Mouse (Mus musculus) liver, postnatal 0 days (tissue): Measurements from ENCODE around the gene Camkk1. TPM values are rescaled to one million over a fixed set of nuclear protein-coding genes. Genes with fewer than 3 reads are reported as not detected.

Source experiments
- ATAC-seq: fragments of 200-750 bp; cut with Nextera tagmentation; 2 replicates; pipeline ENCODE4 v1.8.0; 2017; ENCODE audit warnings: mild to moderate bottlenecking, moderate library complexity
- DNase-seq: peaks from one replicate; pipeline ENCODE4 v3.0.0-alpha.2; 2016
- H3K27ac ChIP-seq: fragments of 300-500 bp; sonication (generic); 2 replicates; pipeline ENCODE4 v1.5.1; 2014; ENCODE audit warnings: antibody characterized with exemption, moderate library complexity, mild to moderate bottlenecking, low read depth
- H3K27me3 ChIP-seq: fragments of 300-500 bp; sonication (generic); 2 replicates; pipeline ENCODE4 v1.6.1; 2014; ENCODE audit warnings: low read length, control low read depth, mixed read lengths; ENCODE audit not compliant: insufficient read depth
- H3K36me3 ChIP-seq: fragments of 300-500 bp; sonication (generic); replicated peaks from 2 replicates; pipeline ENCODE4 v1.6.1; 2014; ENCODE audit warnings: mild to moderate bottlenecking, control low read depth, low read length, moderate library complexity, mixed read lengths; ENCODE audit not compliant: insufficient read depth
- H3K4me1 ChIP-seq: fragments of 300-500 bp; sonication (generic); 2 replicates; pipeline ENCODE4 v1.6.1; 2014; ENCODE audit warnings: antibody characterized with exemption, mild to moderate bottlenecking, control low read depth; ENCODE audit not compliant: insufficient read depth
- H3K4me2 ChIP-seq: fragments of 300-500 bp; sonication (generic); 2 replicates; pipeline ENCODE4 v1.6.1; 2014; ENCODE audit warnings: low read depth, mild to moderate bottlenecking, low read length, moderate library complexity, mixed read lengths
- H3K4me3 ChIP-seq: fragments of 300-500 bp; sonication (generic); 2 replicates; pipeline ENCODE4 v1.5.1; 2014; ENCODE audit warnings: low read depth, low read length
- H3K9ac ChIP-seq: fragments of 300-500 bp; sonication (generic); replicated peaks from 2 replicates; pipeline ENCODE4 v1.6.1; 2014; ENCODE audit warnings: mild to moderate bottlenecking, moderate library complexity
- H3K9me3 ChIP-seq: fragments of 300-500 bp; sonication (generic); 2 replicates; pipeline ENCODE4 v1.6.1; 2016; ENCODE audit warnings: mild to moderate bottlenecking, control low read depth, low read length, mixed read lengths
- CTCF ChIP-seq: sonication (generic); IDR thresholded peaks from 2 replicates; pipeline ENCODE4 v1.5.1; 2016; ENCODE audit warnings: antibody characterized with exemption, low read depth
- EP300 ChIP-seq: IDR thresholded peaks from 2 replicates; pipeline ENCODE4 v1.6.1; 2016; ENCODE audit warnings: antibody characterized with exemption, low read depth, mild to moderate bottlenecking
- WGBS: fragments of 180-500 bp; shearing (Covaris S2); extraction: QIAGEN DNeasy Blood & Tissue Kit; methylation state at CpG from one replicate; pipeline ENCODE4 v1.1.7; 2014; ENCODE audit not compliant: insufficient replicate concordance; 5-methylcytosine and 5-hydroxymethylcytosine counted together
- polyA plus RNA-seq: library from polyadenylated mRNA; unstranded; fragments of >200 nt; fragmentation: Nextera tagmentation; extraction: Ambion mirVana; gene quantifications from 2 replicates; pipeline ENCODE4 v1.2.1, GENCODE M21; 2015

Gene Camkk1
- polyA plus RNA-seq, 1 experiment from 2014 or later, result 0.78 TPM

DNA sequence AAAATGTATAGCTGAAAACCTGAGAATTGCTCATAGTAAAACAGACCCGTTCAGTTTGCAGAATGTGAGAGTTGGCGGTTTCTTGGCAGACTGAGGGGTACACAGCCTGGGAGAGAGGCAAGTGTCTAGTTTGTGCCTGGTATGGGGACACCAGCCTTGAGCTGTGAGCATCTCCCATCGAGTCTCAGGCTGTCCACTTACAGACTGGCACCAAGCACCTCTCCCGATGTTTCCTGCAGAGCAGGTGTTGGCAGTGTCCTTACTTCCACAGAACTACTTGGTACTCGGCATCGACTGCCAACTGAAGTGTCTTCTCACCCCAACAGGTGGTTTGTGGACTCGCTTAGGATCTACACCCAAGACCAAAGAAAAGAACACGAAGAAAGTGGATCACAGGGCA lies 59.8 kb downstream of the Camkk1 start:
- H3K27me3 ChIP-seq, result no peaks in the 10 kb centered on the region

DNA sequence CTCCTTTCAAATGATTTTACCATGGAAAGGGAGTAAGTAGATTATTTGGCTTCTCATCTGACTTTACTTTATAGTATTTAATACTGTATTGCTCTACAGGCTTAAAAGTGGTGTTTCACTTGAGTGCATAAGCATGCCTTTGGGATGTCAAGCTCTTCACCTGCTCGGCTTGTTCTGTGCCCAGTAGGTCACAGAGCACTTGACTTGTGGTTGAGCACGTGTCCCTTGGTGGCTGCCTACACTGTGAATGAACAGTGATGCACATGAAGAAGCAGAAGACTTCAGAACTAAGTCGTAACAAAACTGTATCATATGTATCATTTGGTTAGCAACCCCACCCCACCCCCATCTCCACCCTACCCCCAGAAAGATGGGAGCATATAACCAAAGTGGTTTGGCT lies 61.5 kb downstream of the Camkk1 start:
- no peak overlapping the region for H3K4me2 ChIP-seq
- H3K9me3 ChIP-seq, result no peaks in the 10 kb centered on the region
- TF ChIP-seq EP300 (no peak), CTCF (no peak)
- H3K9ac ChIP-seq, result no peak overlapping the region
- no peak for ATAC-seq
- peaks cover 45% of the 10 kb centered on the region for H3K36me3 ChIP-seq
- no peak for DNase-seq
- 84% methylated on average over 3 of the region's 3 CpGs for WGBS
- no peak overlapping the region for H3K27ac ChIP-seq
- H3K27me3 ChIP-seq, result no peaks in the 10 kb centered on the region
- 0 out of 2 replicates have a peak, but pooled peaks cover 3% of the 10 kb centered on the region for H3K4me1 ChIP-seq
- no peak overlapping the region for H3K4me3 ChIP-seq

More for the DNA sequence above, 59.8 kb downstream of the Camkk1 start:
- TF ChIP-seq CTCF (no peak), EP300 (no peak)
- no peak overlapping the region for H3K4me2 ChIP-seq
- H3K36me3 ChIP-seq, result peaks cover 53% of the 10 kb centered on the region
- WGBS, result 84% methylated on average over 8 of the region's 8 CpGs
- H3K4me3 ChIP-seq, result no peak overlapping the region
- no peak overlapping the region for H3K27ac ChIP-seq
- DNase-seq (no peak), ATAC-seq (no peak)
- no peak overlapping the region for H3K9ac ChIP-seq
- H3K9me3 ChIP-seq, result no peaks in the 10 kb centered on the region
- H3K4me1 ChIP-seq, result no peaks in the 10 kb centered on the region

GRCm38 (mm10) chr11:73084303-73084702 lies 65.5 kb downstream of the Camkk1 start:
- Histone ChIP-seq H3K4me1 (peaks cover 13% of the 10 kb centered on the region), H3K27ac (peak overlapping the region; percentile 34; the same call in 1 of the 2 replicates), H3K9ac (no peak overlapping the region), H3K4me3 (no peak overlapping the region), H3K4me2 (no peak overlapping the region), H3K27me3 (no peaks in the 10 kb centered on the region), H3K36me3 (peaks cover 15% of the 10 kb centered on the region), H3K9me3 (no peaks in the 10 kb centered on the region)
- no peak for DNase-seq
- 31% methylated on average over 6 of the region's 6 CpGs for WGBS
- TF ChIP-seq EP300 (no peak), CTCF (no peak)
- peak; percentile 24; the same call in 1 of the 2 replicates for ATAC-seq

DNA sequence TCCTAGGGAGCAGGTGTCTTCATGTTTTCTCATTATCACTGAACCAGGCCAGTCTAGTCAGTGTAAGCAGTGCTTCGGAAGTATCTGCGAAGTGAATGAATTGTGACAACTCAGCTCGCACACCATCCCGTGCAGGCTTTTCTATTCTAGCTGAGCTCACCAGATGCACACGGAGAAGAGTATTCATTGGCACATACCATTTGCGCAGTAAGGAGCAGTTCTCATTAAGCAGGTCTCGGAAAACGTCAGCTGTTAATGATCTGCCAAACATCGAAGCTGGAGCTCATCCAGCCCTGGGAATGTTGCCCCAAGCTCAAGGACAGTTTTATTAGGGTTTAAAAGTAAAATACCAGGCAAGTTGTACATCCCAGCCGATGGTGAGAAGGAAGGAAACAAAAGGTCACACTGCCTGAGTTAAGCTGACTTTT lies 66.0 kb downstream of the Camkk1 start:
- Histone ChIP-seq H3K27me3 (no peaks in the 10 kb centered on the region), H3K36me3 (peaks cover 11% of the 10 kb centered on the region; the same call in 1 of the 2 replicates), H3K4me2 (no peak overlapping the region), H3K4me3 (no peak overlapping the region), H3K9ac (no peak overlapping the region), H3K27ac (peak overlapping the region; percentile 34), H3K4me1 (peaks cover 13% of the 10 kb centered on the region), H3K9me3 (no peaks in the 10 kb centered on the region)
- ATAC-seq, result peak; percentile 75
- 57% methylated on average over 10 of the region's 10 CpGs for WGBS
- TF ChIP-seq EP300 (no peak), CTCF (no peak)
- DNase-seq, result peak; percentile 70

GRCm38 (mm10) chr11:73085391-73085790 lies 66.6 kb downstream of the Camkk1 start:
- H3K27ac ChIP-seq, result peak overlapping the region; percentile 34
- H3K27me3 ChIP-seq, result no peaks in the 10 kb centered on the region
- no peaks in the 10 kb centered on the region for H3K9me3 ChIP-seq
- no peak for ATAC-seq
- no peak for DNase-seq
- peaks cover 13% of the 10 kb centered on the region for H3K4me1 ChIP-seq
- peaks cover 11% of the 10 kb centered on the region; the same call in 1 of the 2 replicates for H3K36me3 ChIP-seq
- no peak overlapping the region for H3K4me2 ChIP-seq
- H3K9ac ChIP-seq, result no peak overlapping the region
- 35% methylated on average over 7 of the region's 7 CpGs for WGBS
- H3K4me3 ChIP-seq, result no peak overlapping the region
- TF ChIP-seq EP300 (no peak), CTCF (no peak)

DNA sequence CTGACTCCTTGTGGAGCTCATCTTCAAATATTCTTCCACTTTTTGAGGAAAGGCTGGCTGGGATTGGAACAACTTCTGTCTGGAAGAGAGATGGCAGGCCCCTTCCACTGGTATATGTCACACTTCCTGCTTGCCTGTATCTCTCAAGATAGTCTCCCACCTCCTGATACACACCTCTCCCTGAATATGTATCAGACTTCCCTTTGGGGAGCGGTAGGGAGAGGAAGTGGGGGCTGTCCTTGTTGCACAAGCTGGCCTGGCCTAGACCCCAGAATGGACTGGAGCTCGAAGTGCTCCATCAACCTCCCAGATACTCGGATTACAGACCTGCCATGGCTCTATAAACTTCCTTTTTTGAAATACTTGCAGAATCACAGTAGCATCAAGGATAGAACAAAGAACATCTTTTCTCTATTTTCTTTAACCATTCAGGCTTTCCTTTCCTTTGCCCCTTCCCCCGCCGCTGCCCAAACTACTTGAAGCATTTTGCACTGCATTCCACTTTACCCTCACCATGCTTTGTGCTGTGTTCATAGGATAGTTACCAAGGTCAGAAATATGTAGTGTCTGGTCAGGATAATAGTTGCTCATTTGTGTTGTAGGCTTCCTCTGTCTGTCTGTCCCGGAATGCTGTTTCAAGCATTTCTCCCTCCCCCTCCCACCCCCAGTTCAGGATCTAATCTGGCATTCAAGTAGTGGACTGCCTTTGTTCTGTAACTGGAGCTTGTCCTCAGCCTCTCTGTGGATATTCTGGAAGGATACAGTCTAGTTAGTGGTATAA lies 69.1 kb downstream of the Camkk1 start:
- Histone ChIP-seq H3K9ac (no peak overlapping the region), H3K27me3 (no peaks in the 10 kb centered on the region), H3K9me3 (no peaks in the 10 kb centered on the region), H3K36me3 (no peaks in the 10 kb centered on the region), H3K4me2 (no peak overlapping the region), H3K4me1 (peaks cover 13% of the 10 kb centered on the region), H3K4me3 (no peak overlapping the region), H3K27ac (no peak overlapping the region)
- ATAC-seq (no peak), DNase-seq (no peak)
- TF ChIP-seq EP300 (no peak), CTCF (no peak)
- WGBS, result 57% methylated on average over 6 of the region's 6 CpGs
